ENCODE assay signal across 22 mouse cellular contexts in the genomic region with DNA sequence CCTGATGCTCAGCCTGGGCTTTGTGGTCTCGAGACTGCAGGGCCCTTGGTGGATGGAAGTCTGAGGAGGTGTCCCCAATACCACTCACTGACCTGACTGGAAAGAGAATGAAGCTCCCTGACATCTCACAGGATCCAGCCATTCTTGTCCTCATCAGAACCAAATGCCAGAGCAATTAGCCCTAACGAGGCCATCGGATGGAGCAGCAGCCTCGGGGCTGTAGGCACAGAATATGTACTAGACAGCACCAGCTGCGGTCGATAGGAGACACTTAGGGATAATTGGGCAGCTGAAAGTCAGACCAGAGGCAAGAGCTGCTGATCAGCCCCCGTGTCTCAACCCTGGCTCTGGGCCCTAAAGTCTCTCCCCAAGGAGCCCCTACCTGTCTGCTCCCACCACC. TPM values are rescaled to one million over a fixed set of nuclear protein-coding genes. Genes with fewer than 3 reads are reported as not detected.
DNase-seq lines count a peak whose midpoint lies in the region; ATAC-seq lines count a peak whose summit lies in the region.
"Had no signal": no experiment of that assay in that cellular context is flagged by ENCODE, and none has a peak within 500 bp of the region (broad histone marks: within the 10 kb centered on the region; RNA-seq: fewer than 3 reads in every experiment).

No protein-coding gene starts in this region.

- peak; percentile 27 for DNase-seq in hindbrain, embryonic 11.5 days (ENCODE audit: low spot score)
- DNase-seq in Muller cell, postnatal 12 days (ENCODE audit: inconsistent ontology term): peak; percentile 81
- DNase-seq in forebrain, embryonic 11.5 days (ENCODE audit: low spot score): no peak
- no peak for DNase-seq in layer of hippocampus, postnatal 25 days (ENCODE audit: extremely low spot score in 1 of 2, low spot score in 1 of 2)
- no peak for DNase-seq in gastrocnemius, postnatal 36 days
- DNase-seq: adrenal gland, postnatal 36 days; cerebellum, adult 8-10 months; heart, postnatal 4 days; kidney, postnatal 36 days; liver, embryonic 13.5 days; right cerebral cortex, postnatal 14 days; thymus, adult 2 months had no signal

- H3K27ac ChIP-seq in hindbrain, embryonic 11.5 days (ENCODE audit: low read depth, low read length): peak overlapping the region; percentile 33; the same call in 1 of the 2 replicates
- H3K27ac ChIP-seq in hindbrain, embryonic 16.5 days (ENCODE audit: low read depth, low read length): no peak overlapping the region
- H3K27ac ChIP-seq in forebrain, embryonic 11.5 days (ENCODE audit: low read depth, low read length): peak overlapping the region; percentile 47; the same call in 1 of the 2 replicates
- H3K27ac ChIP-seq in hindbrain, embryonic 13.5 days: peak overlapping the region; percentile 83
- H3K27ac ChIP-seq: heart, adult 2 months; heart, embryonic 15.5 days; intestine, embryonic 15.5 days; limb, embryonic 13.5 days; liver, embryonic 13.5 days; lung, embryonic 15.5 days had no signal

- H3K27me3 ChIP-seq in hindbrain, embryonic 11.5 days (ENCODE audit: control insufficient read depth, insufficient read depth, low read length): no peaks in the 10 kb centered on the region
- H3K27me3 ChIP-seq in hindbrain, embryonic 16.5 days (replicated peaks; ENCODE audit: control insufficient read depth, insufficient read depth, low read length): no peaks in the 10 kb centered on the region
- no peaks in the 10 kb centered on the region for H3K27me3 ChIP-seq in forebrain, embryonic 11.5 days (ENCODE audit: control insufficient read depth, insufficient read depth, low read length)
- 0 out of 2 replicates have a peak, but pooled peaks cover 8% of the 10 kb centered on the region for H3K27me3 ChIP-seq in hindbrain, embryonic 13.5 days

- H3K36me3 ChIP-seq in hindbrain, embryonic 11.5 days (ENCODE audit: control insufficient read depth, insufficient read depth, low read length): no peaks in the 10 kb centered on the region
- no peaks in the 10 kb centered on the region for H3K36me3 ChIP-seq in hindbrain, embryonic 16.5 days (ENCODE audit: control insufficient read depth, insufficient read depth, low read length)
- H3K36me3 ChIP-seq in forebrain, embryonic 11.5 days (ENCODE audit: control insufficient read depth, insufficient read depth, low read length): no peaks in the 10 kb centered on the region
- H3K36me3 ChIP-seq in hindbrain, embryonic 13.5 days: no peaks in the 10 kb centered on the region
- H3K36me3 ChIP-seq: heart, embryonic 15.5 days; intestine, embryonic 15.5 days; limb, embryonic 13.5 days; liver, embryonic 13.5 days; lung, embryonic 15.5 days had no signal

- H3K4me2 ChIP-seq in hindbrain, embryonic 11.5 days (replicated peaks; ENCODE audit: low read depth, low read length): no peak overlapping the region
- no peak overlapping the region for H3K4me2 ChIP-seq in hindbrain, embryonic 16.5 days (ENCODE audit: low read length)
- H3K4me2 ChIP-seq in forebrain, embryonic 11.5 days (ENCODE audit: low read depth, low read length, severe bottlenecking): no peak overlapping the region
- H3K4me2 ChIP-seq in hindbrain, embryonic 13.5 days: no peak overlapping the region
- H3K4me2 ChIP-seq: heart, embryonic 15.5 days; intestine, embryonic 15.5 days; limb, embryonic 13.5 days; liver, embryonic 13.5 days; lung, embryonic 15.5 days had no signal

- H3K9ac ChIP-seq in hindbrain, embryonic 11.5 days (ENCODE audit: low read depth, low read length): no peak overlapping the region
- H3K9ac ChIP-seq in hindbrain, embryonic 16.5 days (ENCODE audit: low read depth, low read length): no peak overlapping the region
- no peak overlapping the region for H3K9ac ChIP-seq in forebrain, embryonic 11.5 days (ENCODE audit: low read length)
- H3K9ac ChIP-seq in hindbrain, embryonic 13.5 days: no peak overlapping the region
- H3K9ac ChIP-seq: heart, embryonic 15.5 days; intestine, embryonic 15.5 days; limb, embryonic 13.5 days; liver, embryonic 13.5 days; lung, embryonic 15.5 days had no signal

- intact Hi-C loops in gastrocnemius, postnatal 36 days (cut with DNase I): no loop called here

- H3K4me3 ChIP-seq in hindbrain, embryonic 11.5 days (ENCODE audit: low read depth, low read length): no peak overlapping the region
- no peak overlapping the region for H3K4me3 ChIP-seq in hindbrain, embryonic 16.5 days (ENCODE audit: low read length)
- H3K4me3 ChIP-seq in forebrain, embryonic 11.5 days (ENCODE audit: low read depth, low read length): no peak overlapping the region
- no peak overlapping the region for H3K4me3 ChIP-seq in hindbrain, embryonic 13.5 days
- H3K4me3 ChIP-seq: heart, adult 2 months; heart, embryonic 15.5 days; intestine, embryonic 15.5 days; limb, embryonic 13.5 days; liver, embryonic 13.5 days; lung, embryonic 15.5 days had no signal

- 0 out of 2 replicates have a peak, but pooled peaks cover 4% of the 10 kb centered on the region for H3K4me1 ChIP-seq in hindbrain, embryonic 11.5 days (replicated peaks; ENCODE audit: control insufficient read depth, insufficient read depth, low read length)
- peaks cover 17% of the 10 kb centered on the region for H3K4me1 ChIP-seq in hindbrain, embryonic 16.5 days (ENCODE audit: control insufficient read depth, insufficient read depth, low read depth, low read length)
- peaks cover 13% of the 10 kb centered on the region; the same call in 1 of the 2 replicates for H3K4me1 ChIP-seq in forebrain, embryonic 11.5 days (replicated peaks; ENCODE audit: control insufficient read depth, insufficient read depth, low read length)
- peaks cover 67% of the 10 kb centered on the region for H3K4me1 ChIP-seq in hindbrain, embryonic 13.5 days (replicated peaks)
- H3K4me1 ChIP-seq: heart, embryonic 15.5 days; liver, embryonic 13.5 days; lung, embryonic 15.5 days had no signal

- no peak for ATAC-seq in hindbrain, embryonic 11.5 days (ENCODE audit: low FRiP score)
- ATAC-seq in hindbrain, embryonic 16.5 days: no peak
- no peak; the same call in 1 of the 2 replicates for ATAC-seq in forebrain, embryonic 11.5 days (replicated peaks; ENCODE audit: low FRiP score)
- no peak for ATAC-seq in hindbrain, embryonic 13.5 days (ENCODE audit: low FRiP score)
- ATAC-seq: intestine, embryonic 15.5 days had no signal

- no peaks in the 10 kb centered on the region for H3K9me3 ChIP-seq in hindbrain, embryonic 11.5 days (ENCODE audit: control insufficient read depth, low read length)
- no peaks in the 10 kb centered on the region for H3K9me3 ChIP-seq in hindbrain, embryonic 16.5 days (ENCODE audit: control insufficient read depth, low read length)
- H3K9me3 ChIP-seq in forebrain, embryonic 11.5 days (ENCODE audit: control insufficient read depth, low read length): no peaks in the 10 kb centered on the region
- H3K9me3 ChIP-seq in hindbrain, embryonic 13.5 days: no peaks in the 10 kb centered on the region
- H3K9me3 ChIP-seq: heart, embryonic 15.5 days; intestine, embryonic 15.5 days; limb, embryonic 13.5 days; liver, embryonic 13.5 days; lung, embryonic 15.5 days had no signal

- 66% methylated on average over 7 of the region's 7 CpGs for WGBS in hindbrain, embryonic 11.5 days
- 53% methylated on average over 7 of the region's 7 CpGs for whole genome bisulfite sequencing in hindbrain, embryonic 16.5 days
- 36% methylated on average over 7 of the region's 7 CpGs for WGBS in forebrain, embryonic 11.5 days
- WGBS in hindbrain, embryonic 13.5 days: 37% methylated on average over 7 of the region's 7 CpGs

RNA-seq across cellular contexts. Expression of gene Th, which starts 26.6 kb away (rescaled TPM):
- 13.4 and 13.9 TPM in 2 replicates for polyA plus RNA-seq in hindbrain, embryonic 11.5 days (2014; fragmentation: Nextera tagmentation; extraction: Ambion mirVana)
- 9.2 and 10.4 TPM in 2 replicates for polyA plus RNA-seq in hindbrain, embryonic 16.5 days (2015; fragmentation: Nextera tagmentation; extraction: Ambion mirVana)
- 18.7 and 19.8 TPM in 2 replicates for polyA plus RNA-seq in forebrain, embryonic 11.5 days (2014; fragmentation: Nextera tagmentation; extraction: Ambion mirVana)
- polyA plus RNA-seq in hindbrain, embryonic 13.5 days (2015; fragmentation: Nextera tagmentation; extraction: Ambion mirVana): 17.6 and 17.8 TPM in 2 replicates
- total RNA-seq in layer of hippocampus, postnatal 25 days (2021): under 1 TPM; 0.49 to 0.62 TPM
- total RNA-seq in gastrocnemius, postnatal 36 days (2021): not detected
- total RNA-seq: CH12.LX; heart, adult 2 months; MEL had no signal
- polyA plus RNA-seq: liver, embryonic 13.5 days; spleen, adult 2 months had no signal

Comparison
In these comparisons a context has a peak if more than half of its experiments do, and no peak if none do; other contexts are left out.
1. DNase-seq: peak in hindbrain, embryonic 11.5 days (single experiment) and Muller cell, postnatal 12 days (single experiment); none in forebrain, embryonic 11.5 days (single experiment), layer of hippocampus, postnatal 25 days (0 of 2) and gastrocnemius, postnatal 36 days (0 of 2).